Mouse (Mus musculus) bone marrow macrophage, adult 2 months (primary cell): ENCODE data around the gene Dtx3l. TPM values are rescaled to one million over a fixed set of nuclear protein-coding genes. Genes with fewer than 3 reads are reported as not detected.
"Not testable (repeated sequence)": the region's sequence is repeated elsewhere in the genome, so short reads cannot be mapped to it uniquely, and the experiment has no call there.

ENCODE experiments used
- H3K27ac ChIP-seq: 2 replicates; pipeline ENCODE4 v1.5.1; 2012; ENCODE audit warnings: low read depth, low read length; ENCODE audit not compliant: insufficient read depth
- H3K4me1 ChIP-seq: 2 replicates; pipeline ENCODE4 v1.6.1; 2012; ENCODE audit warnings: low read length; ENCODE audit not compliant: control insufficient read depth, insufficient read depth
- H3K4me3 ChIP-seq: 2 replicates; pipeline ENCODE4 v1.5.1; 2012; ENCODE audit warnings: mild to moderate bottlenecking, low read length, moderate library complexity; ENCODE audit not compliant: insufficient read depth
- CTCF ChIP-seq: IDR thresholded peaks from 2 replicates; pipeline ENCODE4 v1.5.1; 2012; ENCODE audit warnings: low read depth, mild to moderate bottlenecking, low read length, moderate library complexity
- POLR2A ChIP-seq: IDR thresholded peaks from 2 replicates; pipeline ENCODE4 v1.6.1; 2012; ENCODE audit warnings: mild to moderate bottlenecking, low read depth, low read length, borderline replicate concordance
- polyA plus RNA-seq: library from polyadenylated mRNA; stranded (reverse); fragments of >200 nt; gene quantifications from 2 replicates; pipeline ENCODE4 v1.2.4, GENCODE M21; 2012; ENCODE audit not compliant: missing spikeins, insufficient read depth, insufficient read length

Gene Dtx3l
- polyA plus RNA-seq = 63.1 and 64.2 TPM in 2 replicates

DNA sequence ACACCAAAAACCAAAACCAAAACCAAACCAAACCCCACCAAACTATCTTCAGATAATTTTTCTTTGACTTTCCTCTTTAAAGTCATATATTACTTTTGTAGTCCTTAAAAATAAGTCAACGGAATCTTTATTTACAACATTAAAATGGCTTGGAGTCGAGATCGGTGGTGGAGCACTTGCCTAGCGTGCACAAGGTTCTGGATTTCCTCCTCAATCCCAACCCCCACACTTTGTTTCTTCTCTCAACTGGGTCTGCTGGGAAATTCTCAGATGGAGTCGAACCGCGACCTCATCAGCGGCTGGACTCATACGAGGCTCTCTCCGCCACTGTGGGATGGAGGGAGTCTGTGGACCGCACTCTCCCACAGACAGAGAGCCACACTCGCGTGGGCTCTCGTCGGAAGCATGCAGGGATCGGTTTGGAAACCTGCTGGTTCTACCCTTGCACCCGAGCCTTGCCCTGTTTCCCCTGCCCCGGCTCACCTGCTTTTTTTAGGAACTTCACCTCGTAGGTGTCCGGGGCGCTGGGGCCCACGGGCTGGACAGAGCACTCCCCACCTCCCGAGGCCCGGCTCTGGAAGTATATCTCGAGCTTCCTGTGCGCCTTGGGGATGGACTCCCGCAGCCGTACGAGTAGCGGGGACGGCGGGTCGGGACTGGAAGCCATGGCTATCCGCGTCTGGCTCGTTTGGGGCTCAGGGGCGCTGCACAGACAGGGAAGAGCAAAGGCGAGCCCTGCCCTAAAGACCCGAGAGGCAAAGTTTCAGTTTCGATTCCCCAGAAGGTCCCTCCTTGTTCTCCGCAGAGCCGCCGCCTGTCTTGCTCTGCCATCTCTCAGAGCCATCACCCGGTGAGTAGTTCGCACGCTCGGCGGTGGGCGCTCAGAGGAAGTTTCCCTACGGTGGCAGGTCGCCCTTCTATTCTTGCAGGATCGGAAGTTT is at the start of gene Dtx3l, which contains the start of gene Parp9:
Gene Dtx3l (minus strand): TSS at position 941 of the 941 bp plus-strand sequence.
Gene Parp9 (plus strand): TSS at position 260 of the 941 bp plus-strand sequence.
- TF ChIP-seq POLR2A (no peak), CTCF (no peak)
- peaks cover 21% of the 10 kb centered on the region for H3K4me1 ChIP-seq

DNA sequence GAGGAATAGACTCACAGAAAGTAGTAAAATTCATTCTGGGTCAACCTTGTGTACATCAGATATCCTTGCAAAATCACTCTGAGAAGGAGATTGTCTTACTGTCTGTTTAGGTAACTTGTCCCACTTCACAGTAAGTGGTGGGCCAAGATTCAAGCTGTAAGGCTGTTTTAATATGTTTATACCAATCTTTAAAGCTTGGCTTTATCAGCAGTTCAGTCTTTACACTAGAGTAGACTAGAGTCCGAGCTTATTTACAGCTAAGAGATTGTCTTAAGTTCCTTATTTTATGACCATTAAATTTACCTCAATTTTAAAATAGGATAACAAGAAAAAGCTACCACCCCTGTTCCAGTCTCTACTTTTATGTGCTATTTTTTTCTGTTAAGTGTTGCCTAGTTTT is 49.0 kb upstream of the Dtx3l start:
- Histone ChIP-seq H3K27ac (no peak overlapping the region), H3K4me1 (peaks cover 23% of the 10 kb centered on the region), H3K4me3 (no peak overlapping the region)

More for the DNA sequence above, at the start of gene Dtx3l, which contains the start of gene Parp9:
- Histone ChIP-seq H3K4me3 (peak within 1 kb of the TSS; percentile 88), H3K27ac (peak within 1 kb of the TSS; percentile 81)

DNA sequence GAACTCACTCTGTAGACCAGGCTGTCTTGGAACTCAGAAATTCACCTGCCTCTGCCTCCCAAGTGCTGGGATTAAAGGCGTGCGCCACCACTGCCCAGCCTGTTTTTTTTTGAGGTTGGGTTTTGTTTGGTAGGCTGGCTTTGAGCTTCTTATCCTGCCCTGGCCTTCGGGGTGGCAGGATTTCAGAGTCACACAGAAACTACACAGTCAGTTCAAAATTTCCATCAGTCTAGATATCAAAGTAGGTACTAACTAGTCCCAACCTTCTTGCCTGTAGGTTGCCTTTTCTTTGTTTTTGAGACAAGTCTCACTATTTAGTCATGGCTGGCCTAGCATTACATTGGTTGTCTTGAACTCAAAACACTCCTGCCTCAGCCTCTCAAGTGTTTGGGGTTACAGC is 45.5 kb upstream of the Dtx3l start:
- H3K4me3 ChIP-seq = peak overlapping the region; percentile 73
- H3K4me1 ChIP-seq = peaks cover 17% of the 10 kb centered on the region
- no peak for TF ChIP-seq POLR2A
- no peak for TF ChIP-seq CTCF
- H3K27ac ChIP-seq = no peak overlapping the region

More for the DNA sequence above, 49.0 kb upstream of the Dtx3l start:
- TF ChIP-seq CTCF = no peak
- no peak for TF ChIP-seq POLR2A

DNA sequence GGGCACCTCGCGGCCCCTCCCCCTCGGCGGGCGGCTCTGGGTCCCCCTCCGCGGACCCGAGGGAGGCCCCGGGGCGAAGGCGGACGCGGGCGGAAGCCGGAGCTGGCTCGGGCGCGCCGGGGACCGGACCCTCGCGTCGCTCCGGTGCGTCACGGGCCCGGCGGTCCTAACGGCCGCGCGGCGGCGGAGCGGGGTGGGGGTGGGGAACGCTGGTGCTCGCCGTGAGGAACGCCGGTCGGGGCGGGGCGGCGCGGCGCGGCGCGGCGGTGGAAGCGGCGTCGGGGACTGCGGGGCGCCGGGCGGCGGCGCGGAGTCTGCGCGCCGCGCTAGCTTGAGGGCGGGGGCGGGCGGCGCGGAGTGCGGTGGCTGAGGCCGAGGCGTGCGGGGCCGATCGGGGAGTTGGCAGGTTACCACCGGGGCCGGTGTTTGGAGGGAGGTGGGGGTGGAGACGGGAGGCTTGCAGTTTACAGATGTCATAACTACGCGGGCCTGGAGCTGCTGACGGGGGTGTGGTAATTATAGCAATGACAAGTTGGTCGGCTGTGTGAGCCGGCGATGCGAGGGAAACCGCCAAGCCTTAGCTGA is 44.7 kb upstream of the Dtx3l start:
- Histone ChIP-seq H3K4me1 (peaks cover 17% of the 10 kb centered on the region), H3K27ac (peak overlapping the region; percentile 76), H3K4me3 (peak overlapping the region; percentile 73)
- TF ChIP-seq POLR2A (no peak), CTCF (no peak)

DNA sequence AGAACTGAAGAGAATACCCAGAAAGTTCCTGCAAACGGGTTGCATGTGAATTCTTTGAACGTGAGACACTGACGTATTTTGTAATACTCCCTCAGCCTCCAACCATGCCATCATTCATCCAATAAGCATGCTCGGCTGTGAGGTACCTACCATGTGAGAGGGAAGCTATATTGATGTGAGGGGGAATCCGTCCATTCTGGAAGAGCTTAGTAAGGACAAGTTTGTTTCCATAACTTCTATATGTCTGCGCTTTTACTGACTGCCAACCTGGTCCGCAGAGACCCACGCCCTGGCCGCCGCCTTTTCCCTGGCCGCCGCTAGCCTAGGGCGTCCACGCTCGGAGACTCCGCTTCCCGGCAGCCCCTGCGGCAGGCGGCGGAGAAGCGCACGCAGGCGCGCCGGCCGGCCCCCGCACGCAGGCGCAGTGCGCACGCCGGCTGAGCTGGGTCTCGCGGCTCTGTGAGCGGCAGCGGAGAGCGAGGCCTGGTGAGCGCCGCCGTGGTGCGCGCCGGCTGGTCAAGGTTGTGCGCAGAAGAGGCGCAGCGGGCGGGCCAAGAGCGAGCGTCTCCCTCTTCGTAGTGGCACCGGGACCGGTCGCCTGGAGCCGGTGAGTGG is 44.1 kb upstream of the Dtx3l start:
- TF ChIP-seq CTCF (no peak), POLR2A (no peak)
- Histone ChIP-seq H3K4me3 (peak overlapping the region; percentile 73), H3K4me1 (peaks cover 14% of the 10 kb centered on the region), H3K27ac (peak overlapping the region; percentile 76)

DNA sequence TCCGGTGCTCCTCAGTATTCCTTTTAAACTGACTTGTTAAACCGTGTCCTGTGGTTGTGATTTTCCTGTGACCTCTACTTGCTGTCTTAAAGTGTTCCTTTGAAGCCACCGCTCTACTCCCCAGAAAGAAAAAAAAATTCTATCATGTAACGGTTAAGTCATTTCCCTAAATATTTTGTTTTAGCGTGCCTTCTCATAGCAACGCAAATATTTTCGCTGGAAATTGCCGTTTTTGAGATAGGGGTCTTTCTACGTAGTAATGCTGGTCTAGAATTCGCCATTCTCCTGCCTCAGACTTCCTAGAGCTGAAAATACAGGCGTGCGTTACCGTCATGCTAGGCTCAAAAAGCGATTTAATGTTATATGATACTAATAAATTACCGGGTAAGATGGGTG is 43.6 kb upstream of the Dtx3l start:
- TF ChIP-seq POLR2A (no peak), CTCF (no peak)
- H3K4me1 ChIP-seq = peaks cover 12% of the 10 kb centered on the region
- peak overlapping the region; percentile 33; the same call in 1 of the 2 replicates for H3K27ac ChIP-seq
- peak overlapping the region; percentile 73 for H3K4me3 ChIP-seq

DNA sequence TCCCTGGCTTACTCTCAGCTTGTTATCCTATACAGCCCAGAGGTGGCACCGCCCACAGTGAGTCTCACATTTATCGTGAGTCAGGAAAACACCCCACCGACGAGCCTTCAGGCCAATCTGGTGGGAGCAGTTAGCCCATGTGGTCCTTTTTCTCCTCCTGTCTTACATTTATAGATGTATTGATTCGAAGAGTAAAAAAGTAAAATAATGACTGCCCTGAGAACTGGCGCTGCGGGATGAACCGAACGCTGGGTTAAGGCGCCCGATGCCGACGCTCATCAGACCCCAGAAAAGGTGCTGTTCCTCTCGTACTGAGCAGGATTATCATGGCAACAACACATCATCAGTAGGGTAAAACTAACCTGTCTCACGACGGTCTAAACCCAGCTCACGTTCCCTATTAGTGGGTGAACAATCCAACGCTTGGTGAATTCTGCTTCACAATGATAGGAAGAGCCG is 42.4 kb upstream of the Dtx3l start:
- Histone ChIP-seq H3K4me3 (no peak overlapping the region), H3K27ac (no peak overlapping the region), H3K4me1 (peaks cover 9% of the 10 kb centered on the region)
- TF ChIP-seq CTCF (no peak), POLR2A (no peak)

DNA sequence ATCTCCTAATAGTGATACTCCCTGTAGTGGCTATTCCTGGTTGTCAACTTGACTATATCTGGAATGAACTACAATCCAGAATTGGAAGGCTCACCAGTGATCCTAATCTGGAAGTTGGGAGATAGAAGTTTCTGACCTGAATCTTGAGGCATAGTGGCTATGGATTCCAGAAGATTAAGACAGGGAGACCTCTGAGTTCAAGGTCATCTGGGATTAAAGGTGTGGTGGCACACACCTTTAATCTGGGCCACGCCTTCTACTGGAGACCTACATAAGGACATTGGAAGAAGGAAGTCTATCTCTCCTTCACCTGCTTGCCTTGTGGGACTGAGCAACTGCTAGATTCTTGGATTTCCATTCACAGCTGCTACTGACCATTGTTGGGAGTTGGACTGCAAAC is 39.5 kb upstream of the Dtx3l start, which contains the start of gene Kpna1:
Gene Kpna1 (plus strand): TSS at position 301 of the 400 bp plus-strand sequence.
- H3K27ac ChIP-seq, H3K4me3 ChIP-seq, H3K4me1 ChIP-seq: not testable (repeated sequence)

DNA sequence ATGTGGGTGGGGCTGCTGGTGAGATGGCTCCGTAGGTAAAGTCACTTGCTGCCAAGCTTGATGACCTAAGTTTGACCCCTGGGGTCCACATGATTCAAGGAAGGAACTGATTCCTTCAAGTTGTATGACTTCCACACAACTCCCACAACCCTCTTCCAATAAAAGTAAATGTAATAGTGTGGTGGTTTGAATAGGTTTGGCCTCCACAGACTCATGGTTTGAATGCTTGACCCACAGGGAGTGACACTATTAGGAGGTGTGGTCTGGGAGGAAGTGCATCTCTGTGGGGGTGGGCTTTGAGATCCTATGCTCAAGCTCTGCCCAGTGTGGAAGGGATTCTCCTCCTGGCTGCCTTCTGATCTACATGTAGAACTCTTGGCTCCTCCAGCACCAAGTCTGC is 35.1 kb upstream of the Dtx3l start:
- no peak for TF ChIP-seq CTCF
- TF ChIP-seq POLR2A = no peak
- no peaks in the 10 kb centered on the region for H3K4me1 ChIP-seq
- no peak overlapping the region for H3K27ac ChIP-seq
- no peak overlapping the region for H3K4me3 ChIP-seq

DNA sequence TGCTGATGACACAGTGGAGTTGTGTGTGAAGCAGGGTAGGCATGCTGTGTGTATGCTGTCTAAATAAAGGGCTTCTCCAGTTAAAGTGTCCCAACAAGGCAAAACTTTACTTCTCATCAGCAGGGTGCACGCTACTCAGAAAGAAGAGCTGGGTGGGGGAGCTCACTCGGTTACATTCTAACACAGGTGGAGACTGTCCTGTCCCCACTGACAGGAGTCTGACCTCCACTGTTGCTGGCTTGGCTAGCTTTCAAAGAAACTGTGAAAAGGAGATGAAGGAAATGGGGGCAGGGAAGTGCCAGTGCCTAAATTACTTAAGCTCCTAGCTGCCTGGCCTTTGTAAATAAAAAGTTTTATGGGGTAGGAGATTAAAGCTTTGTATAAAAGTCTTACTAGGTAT is 29.2 kb upstream of the Dtx3l start:
- H3K4me1 ChIP-seq = no peaks in the 10 kb centered on the region
- no peak overlapping the region for H3K27ac ChIP-seq
- TF ChIP-seq CTCF = no peak
- no peak for TF ChIP-seq POLR2A
- H3K4me3 ChIP-seq = no peak overlapping the region
